Mouse (Mus musculus) bone marrow, adult 2 months (tissue): ENCODE measurements around the gene Omt2b. TPM values are rescaled to one million over a fixed set of nuclear protein-coding genes. Genes with fewer than 3 reads are reported as not detected.

Experiments
- H3K27ac ChIP-seq: fragments of 200-500 bp; 2 replicates; pipeline ENCODE4 v1.5.1; 2012; ENCODE audit warnings: low read depth, mild to moderate bottlenecking, control low read depth, inconsistent platforms, low read length; ENCODE audit not compliant: control insufficient read depth, poor library complexity, insufficient read depth
- H3K4me1 ChIP-seq: fragments of 200-500 bp; 2 replicates; pipeline ENCODE4 v1.6.1; 2011; ENCODE audit warnings: low read length; ENCODE audit not compliant: control insufficient read depth, insufficient read depth
- H3K4me3 ChIP-seq: fragments of 200-500 bp; replicated peaks from 2 replicates; pipeline ENCODE3; 2011; ENCODE audit warnings: mild to moderate bottlenecking, low read depth, low read length, control low read depth; ENCODE audit not compliant: control insufficient read depth
- CTCF ChIP-seq: fragments of 200-500 bp; IDR thresholded peaks from 2 replicates; pipeline ENCODE4 v1.5.1; 2011; ENCODE audit warnings: low read length, control low read depth; ENCODE audit not compliant: control insufficient read depth, insufficient read depth
- POLR2A ChIP-seq: fragments of 200-500 bp; IDR thresholded peaks from 2 replicates; pipeline ENCODE4 v1.6.1; 2011; ENCODE audit warnings: low read depth, mild to moderate bottlenecking, control low read depth, low read length, borderline replicate concordance; ENCODE audit not compliant: control insufficient read depth
- WGBS: fragments of 180-500 bp; shearing (Covaris S2); methylation state at CpG from one replicate; pipeline ENCODE4 v1.1.7; 2018; 5-methylcytosine and 5-hydroxymethylcytosine counted together
- polyA plus RNA-seq: library from polyadenylated mRNA; stranded (reverse); fragments of >200 nt; gene quantifications from 2 replicates; pipeline ENCODE4 v1.2.4, GENCODE M21; 2011; ENCODE audit warnings: low replicate concordance; ENCODE audit not compliant: missing spikeins, insufficient read depth, insufficient read length

Omt2b gene
- polyA plus RNA-seq, 1 experiment: not detected

- 80% methylated on average over 1 of the region's 1 CpGs for WGBS
- TF ChIP-seq POLR2A (no peak), CTCF (no peak)
Measured at GRCm38 (mm10) chr9:78374885-78375389, 47.5 kb downstream of the Omt2b start.

GRCm38 (mm10) chr9:78375486-78375885, 48.1 kb downstream of the Omt2b start:
- Histone ChIP-seq H3K4me3 (no peak overlapping the region), H3K4me1 (no peaks in the 10 kb centered on the region), H3K27ac (no peak overlapping the region)
- no peak for TF ChIP-seq CTCF
- TF ChIP-seq POLR2A: no peak
- 68% methylated on average over 4 of the region's 4 CpGs for WGBS

More at GRCm38 (mm10) chr9:78374885-78375389, 47.5 kb downstream of the Omt2b start:
- no peak overlapping the region for H3K27ac ChIP-seq
- H3K4me1 ChIP-seq: no peaks in the 10 kb centered on the region
- no peak overlapping the region for H3K4me3 ChIP-seq

- Histone ChIP-seq H3K27ac (no peak overlapping the region), H3K4me3 (no peak overlapping the region), H3K4me1 (no peaks in the 10 kb centered on the region)
- TF ChIP-seq POLR2A (no peak), CTCF (no peak)
- 69% methylated on average over 8 of the region's 8 CpGs for WGBS
Measured at GRCm38 (mm10) chr9:78377546-78377945, 50.2 kb downstream of the Omt2b start.

GRCm38 (mm10) chr9:78378113-78378785, 50.9 kb downstream of the Omt2b start, which contains the start of gene Ooep:
TSS of gene Ooep (minus strand) at chr9:78378725.
- WGBS: 10% methylated on average over 23 of the region's 23 CpGs
- no peak within 1 kb of the TSS for H3K27ac ChIP-seq
- TF ChIP-seq CTCF: no peak
- TF ChIP-seq POLR2A: no peak
- H3K4me3 ChIP-seq: no peak within 1 kb of the TSS
- H3K4me1 ChIP-seq: no peaks in the 10 kb centered on the region

Other genes with a start within 250 kb of the Omt2b start
- 66.8 and 99.1 TPM in 2 replicates for gene Fbxo9, start 218.5 kb upstream of the Omt2b start, polyA plus RNA-seq
- 4.4 and 6.5 TPM in 2 replicates for gene Ick, start 218.4 kb upstream of the Omt2b start, polyA plus RNA-seq
- 4.7 and 60.9 TPM in 2 replicates for gene Gsta4, start 144.8 kb upstream of the Omt2b start, polyA plus RNA-seq
- not detected in 2 replicates for gene Gsta1, start 96.9 kb upstream of the Omt2b start, polyA plus RNA-seq
- gene Gm3776, start 70.5 kb upstream of the Omt2b start, polyA plus RNA-seq: not detected in 2 replicates
- gene Gm10639, start 37.7 kb upstream of the Omt2b start, polyA plus RNA-seq: not detected in 2 replicates
- gene Omt2a, start 12.8 kb upstream of the Omt2b start, polyA plus RNA-seq: not detected in 2 replicates
- 4.3 TPM in 1 of 2 replicates, not detected in the other for gene Gsta2, start 28.2 kb downstream of the Omt2b start, polyA plus RNA-seq
- gene Dppa5a, start 40.6 kb downstream of the Omt2b start, polyA plus RNA-seq: 921 TPM in 1 of 2 replicates, not detected in the other
- 6.3 TPM in 1 of 2 replicates, not detected in the other for gene Ooep, start 51.1 kb downstream of the Omt2b start, polyA plus RNA-seq
- gene Ddx43, start 68.2 kb downstream of the Omt2b start, polyA plus RNA-seq: not detected in 2 replicates
- 3.1 and 4.7 TPM in 2 replicates for gene Cgas, start 115.6 kb downstream of the Omt2b start, polyA plus RNA-seq
- gene Mto1, start 120.6 kb downstream of the Omt2b start, polyA plus RNA-seq: 10.2 and 24.4 TPM in 2 replicates
- not detected in 2 replicates for gene Gm17324, start 121.2 kb downstream of the Omt2b start, polyA plus RNA-seq
- 2,479 and 3,710 TPM in 2 replicates for gene Eef1a1, start 161.6 kb downstream of the Omt2b start, polyA plus RNA-seq